Mouse (Mus musculus): Measurements from ENCODE around the gene Slc12a8. TPM values are rescaled to one million over a fixed set of nuclear protein-coding genes. Genes with fewer than 3 reads are reported as not detected.

Gene Slc12a8
- polyA plus RNA-seq, 3 experiments from 2014 or later = 3.4 to 7.0 (median 6.0) TPM

DNA sequence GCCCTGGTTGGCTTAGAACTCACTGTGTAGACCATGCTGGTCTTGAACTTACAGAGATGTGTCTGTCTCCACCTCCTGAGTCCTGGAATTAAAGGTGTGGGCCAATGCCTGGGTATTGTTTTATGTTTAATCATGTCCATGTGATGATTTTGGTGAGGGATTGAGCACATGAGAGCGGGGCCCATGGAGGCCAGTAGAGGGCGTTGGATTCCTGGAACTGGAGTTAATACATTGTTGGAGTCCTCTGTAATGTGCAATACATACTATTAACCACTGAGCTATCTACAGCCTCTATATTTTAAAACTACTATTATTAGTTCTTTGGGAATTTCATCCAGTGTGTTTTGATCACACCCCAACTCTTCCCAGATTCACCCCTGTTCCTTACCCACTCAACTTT lies 27.2 kb downstream of the Slc12a8 start:
- no peak for ATAC-seq

DNA sequence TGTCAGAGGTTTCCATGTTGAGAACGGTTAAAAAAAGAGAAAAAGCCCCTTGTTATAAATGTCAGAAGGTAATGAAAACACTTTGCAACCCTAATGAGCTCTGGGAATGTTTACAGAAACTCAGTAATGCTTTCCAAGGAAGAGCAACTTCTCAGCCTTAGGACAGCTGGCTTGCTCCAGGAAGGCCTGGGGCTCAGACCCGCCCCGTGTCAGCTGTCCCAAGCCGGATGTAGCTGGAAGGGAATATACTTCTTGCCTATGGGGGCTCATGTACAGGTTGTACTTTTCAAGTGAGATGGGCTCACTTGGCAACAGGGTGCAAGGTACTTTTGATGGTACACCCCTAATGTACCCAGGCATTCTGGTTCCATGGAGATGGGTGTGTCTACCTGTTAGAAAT lies 28.4 kb downstream of the Slc12a8 start:
- ATAC-seq = no peak

DNA sequence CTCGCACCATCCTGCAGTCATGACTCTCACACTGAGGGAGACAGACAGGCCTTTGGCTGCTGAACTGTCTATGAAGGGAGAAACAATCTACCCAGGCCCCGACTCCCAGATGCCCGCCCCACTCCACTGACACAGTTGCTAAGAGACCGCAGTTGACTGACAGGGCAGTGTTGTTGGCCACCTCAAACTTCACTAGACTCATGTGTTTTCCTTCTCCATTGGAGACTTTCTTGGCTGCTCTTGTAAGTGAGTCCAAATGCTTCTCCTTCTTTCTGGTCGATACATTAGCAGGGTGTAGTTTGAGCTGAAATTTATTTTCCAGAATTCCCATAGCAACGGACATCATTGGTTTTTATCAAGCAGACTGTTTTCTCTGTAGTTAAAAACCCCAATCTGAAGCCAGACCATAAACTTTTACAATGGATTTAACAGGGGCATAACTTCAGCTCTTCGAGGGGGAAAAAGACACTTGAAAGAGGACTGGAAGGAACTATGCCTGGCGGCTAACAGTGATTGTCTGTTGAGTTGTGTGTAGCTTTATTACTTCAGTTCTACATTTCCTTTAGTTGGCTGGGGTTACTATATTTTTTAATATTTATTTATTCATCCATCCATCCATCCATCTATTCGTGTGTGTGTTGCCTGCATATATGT lies 36.7 kb downstream of the Slc12a8 start:
- ATAC-seq = no peak

DNA sequence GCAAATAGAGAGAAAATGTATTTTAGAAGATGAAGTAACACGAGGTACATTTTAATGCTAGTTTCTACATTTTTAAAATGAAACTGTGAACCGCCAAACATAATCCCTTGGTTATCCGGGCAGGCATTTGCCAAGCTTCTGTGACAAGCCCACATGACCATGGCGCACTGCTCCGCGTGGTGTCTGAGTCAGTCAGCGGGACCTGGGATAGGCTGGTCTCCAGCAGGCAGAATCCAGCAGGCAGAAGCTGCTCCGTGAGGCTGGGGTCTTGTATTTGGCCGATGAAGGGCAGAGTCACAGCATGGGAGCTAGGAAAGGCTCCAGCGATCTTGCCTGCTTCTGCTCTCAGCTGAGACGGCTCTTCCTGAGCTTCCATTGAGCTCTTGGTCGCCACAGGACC lies 41.0 kb downstream of the Slc12a8 start:
- ATAC-seq = no peak

DNA sequence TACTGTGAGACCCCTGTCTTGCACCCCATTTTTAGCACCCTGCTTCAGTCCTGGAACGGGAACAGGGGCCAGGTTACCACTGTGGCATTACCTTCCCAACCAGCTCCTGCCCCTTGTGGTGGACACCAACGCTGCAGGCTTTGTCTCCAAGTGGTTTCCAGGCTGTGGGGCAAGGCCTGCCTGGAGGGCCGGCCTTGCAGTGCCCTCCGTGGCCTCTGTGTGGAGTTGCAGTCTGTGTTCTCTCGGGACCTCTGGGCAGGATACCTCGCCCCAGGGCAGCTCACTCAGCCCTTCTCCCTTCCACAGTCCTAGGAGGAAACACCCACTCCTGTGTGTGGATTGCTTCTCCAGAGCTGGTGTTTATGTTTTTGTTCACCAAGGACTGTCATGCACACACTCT lies 43.2 kb downstream of the Slc12a8 start:
- ATAC-seq = peak; percentile 50

DNA sequence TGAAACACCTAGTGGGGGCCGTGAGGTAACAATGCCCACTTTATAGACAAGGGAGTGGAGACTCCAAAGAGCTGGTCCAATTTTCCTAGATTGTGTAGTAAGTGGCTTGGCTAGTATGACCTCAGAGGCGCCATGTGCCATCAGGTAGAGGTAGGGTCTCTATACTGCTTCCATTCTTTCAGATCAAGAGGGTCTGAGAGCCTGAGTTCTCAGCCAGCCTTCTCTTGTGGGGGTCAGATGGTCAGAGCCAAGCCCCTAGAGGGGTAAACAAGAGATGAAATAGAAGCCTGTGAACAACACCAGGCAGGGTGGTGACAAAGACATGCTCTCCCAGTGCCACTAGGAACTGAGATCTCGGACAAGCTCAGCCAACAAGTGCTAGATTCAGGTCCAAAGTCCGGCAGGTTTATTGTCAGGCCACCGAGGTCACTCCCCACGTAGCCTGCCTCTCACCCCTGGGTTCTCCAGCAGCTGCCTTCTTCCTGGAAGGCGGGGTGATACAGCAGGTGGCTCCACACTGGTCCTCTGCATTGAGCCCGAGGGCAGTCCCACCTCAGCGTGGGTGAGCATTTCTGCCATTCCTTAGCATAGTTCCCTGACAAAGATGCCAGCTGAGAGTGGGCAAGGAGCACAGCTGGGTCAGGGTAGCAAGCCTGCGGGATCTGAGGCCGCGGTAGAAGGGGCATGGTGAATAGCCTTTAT lies 44.3 kb downstream of the Slc12a8 start:
- no peak for ATAC-seq

DNA sequence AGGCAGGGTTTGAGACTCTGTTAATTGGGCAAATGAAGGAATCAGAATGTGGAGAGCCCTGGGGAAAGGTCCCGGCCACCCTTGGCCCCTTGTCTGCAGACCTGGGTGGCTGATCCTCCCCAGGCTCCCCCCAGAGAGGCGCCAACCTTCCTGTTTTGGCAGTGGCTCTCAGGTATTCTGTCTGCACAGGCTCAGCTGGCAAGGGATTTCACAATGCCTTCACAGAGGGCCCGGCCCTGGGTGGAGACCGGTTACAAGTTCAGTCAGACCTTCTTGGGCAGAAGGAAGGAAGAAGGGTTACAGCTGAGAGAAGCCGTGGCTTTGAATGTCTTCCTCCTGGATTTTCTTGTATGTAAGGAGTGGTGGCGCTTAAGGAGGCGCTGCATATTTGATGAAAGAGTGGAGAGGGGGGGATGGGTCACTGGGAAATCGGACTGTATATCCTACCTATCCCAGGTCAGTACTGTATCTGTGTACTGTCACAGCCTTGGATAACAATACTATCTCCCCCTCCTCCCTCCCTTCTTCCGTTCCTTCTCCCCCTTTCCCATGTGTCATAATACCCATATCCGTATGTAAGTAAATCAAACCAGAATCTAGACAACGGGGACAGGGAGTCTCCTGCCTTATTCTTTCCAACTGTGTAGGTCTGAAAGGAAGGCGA lies 45.9 kb downstream of the Slc12a8 start:
- ATAC-seq = no peak

DNA sequence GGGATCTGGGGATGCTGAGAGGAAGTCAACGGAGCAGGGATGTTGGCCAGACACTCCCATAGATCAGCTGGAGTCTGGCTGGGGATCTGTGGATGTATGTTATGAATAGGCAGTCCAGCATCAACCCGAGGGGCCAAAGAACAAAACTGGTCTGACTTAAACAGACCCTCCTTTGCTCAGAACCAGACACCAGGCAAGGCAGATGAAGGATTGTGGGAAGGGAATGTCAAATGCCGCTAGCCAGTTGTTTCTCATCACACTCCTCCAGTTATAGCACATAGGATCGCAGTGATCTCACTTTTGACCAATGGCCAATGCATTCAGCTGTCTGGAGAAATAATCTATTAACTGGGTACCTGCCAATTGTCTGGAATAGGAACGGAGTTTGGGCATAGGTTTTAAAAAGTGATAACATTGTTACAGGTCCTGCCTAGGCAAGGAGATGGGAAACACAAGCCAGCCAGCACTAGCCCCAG lies 46.4 kb downstream of the Slc12a8 start:
- ATAC-seq = no peak

DNA sequence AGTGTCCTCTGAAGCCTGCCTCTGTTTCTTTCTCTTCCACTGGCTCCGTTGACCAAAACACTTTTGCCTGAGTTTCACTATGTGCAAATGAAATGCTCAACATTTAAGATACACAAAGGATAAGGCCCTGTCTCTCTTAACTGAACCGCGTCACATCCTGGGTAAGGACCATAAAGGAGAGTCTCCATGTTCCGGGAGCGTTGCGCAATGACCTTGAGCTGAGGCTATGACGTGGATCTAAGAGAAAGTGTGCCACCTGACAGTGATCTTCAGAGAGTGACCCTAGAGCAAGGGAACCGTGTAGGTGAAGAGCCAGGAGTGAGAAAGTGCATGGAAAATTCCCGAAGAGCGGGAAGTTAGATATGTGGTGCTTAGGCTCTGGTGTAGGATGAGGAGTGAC lies 49.3 kb downstream of the Slc12a8 start:
- no peak for ATAC-seq

DNA sequence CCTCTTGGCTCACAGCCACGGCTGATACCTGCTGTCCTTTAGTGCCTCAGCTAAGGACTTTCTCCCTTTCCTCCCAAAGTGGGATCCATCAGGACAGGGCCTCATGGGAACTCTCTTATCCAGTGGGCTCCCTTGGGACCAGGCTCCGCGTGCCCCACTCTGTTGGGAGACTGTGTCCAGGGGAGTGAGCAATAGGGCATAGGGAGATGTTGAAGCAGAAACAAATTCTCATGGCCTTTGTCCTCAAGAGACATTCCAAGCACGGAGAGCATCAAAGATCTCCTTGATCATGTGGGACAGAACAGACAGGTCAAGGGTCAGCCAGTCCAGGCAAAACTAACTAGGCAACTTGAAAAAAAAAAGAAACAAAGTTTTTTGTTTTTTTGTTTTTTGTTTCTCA lies 50.6 kb downstream of the Slc12a8 start:
- ATAC-seq = no peak

DNA sequence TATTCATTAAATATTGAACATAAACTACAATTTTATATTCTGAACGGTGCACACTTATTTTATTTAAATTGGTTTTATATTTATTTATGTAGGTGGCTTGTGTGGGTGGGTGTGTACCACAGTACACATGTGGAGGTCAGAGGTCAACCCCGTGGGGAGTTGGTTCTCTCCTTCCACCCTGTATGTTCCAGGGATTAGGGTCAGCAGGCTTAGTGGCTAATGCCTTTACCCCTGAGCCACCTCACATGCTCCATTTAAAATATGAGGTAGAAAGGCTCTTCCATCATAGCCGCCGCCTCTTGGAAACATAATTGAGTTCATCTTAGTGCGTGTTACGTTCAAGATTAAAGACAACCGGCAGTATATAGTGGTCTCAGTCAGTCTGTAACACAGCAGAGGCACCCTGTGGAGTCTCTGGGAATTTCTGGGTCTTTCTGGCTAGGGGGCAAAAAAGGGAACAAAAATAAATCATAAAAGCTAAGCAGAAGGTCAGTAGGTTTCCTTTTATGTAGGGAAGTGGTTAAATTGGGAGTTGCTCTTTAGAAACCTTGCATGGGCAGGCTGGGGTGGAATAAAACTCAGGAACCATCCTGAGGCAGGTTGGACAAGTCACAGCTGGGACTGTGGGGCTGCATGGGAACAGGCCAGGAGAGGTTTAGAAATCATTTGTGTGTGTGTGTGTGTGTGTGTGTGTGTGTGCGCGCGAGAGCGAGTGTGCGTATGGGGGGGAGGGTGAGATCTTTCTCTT lies 51.3 kb downstream of the Slc12a8 start:
- no peak for ATAC-seq

DNA sequence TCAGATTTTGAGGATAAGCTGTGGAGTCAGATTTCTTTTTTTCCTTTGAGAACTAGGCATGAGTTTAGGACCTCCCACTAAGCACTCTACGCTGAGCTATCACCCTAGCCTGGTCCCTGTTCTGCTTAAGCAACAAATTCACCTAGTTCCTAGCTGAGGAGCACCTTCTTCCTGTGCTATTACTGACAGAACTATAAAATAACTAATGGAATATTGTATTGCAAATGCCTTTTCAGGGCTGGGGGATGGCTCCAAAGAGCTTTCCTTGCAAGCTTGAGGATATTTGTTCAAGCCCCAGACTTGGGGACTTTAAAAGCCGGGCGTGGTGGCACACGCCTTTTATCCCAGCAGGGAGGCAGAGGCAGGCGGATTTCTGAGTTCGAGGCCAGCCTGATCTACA lies 55.5 kb downstream of the Slc12a8 start:
- ATAC-seq = no peak

DNA sequence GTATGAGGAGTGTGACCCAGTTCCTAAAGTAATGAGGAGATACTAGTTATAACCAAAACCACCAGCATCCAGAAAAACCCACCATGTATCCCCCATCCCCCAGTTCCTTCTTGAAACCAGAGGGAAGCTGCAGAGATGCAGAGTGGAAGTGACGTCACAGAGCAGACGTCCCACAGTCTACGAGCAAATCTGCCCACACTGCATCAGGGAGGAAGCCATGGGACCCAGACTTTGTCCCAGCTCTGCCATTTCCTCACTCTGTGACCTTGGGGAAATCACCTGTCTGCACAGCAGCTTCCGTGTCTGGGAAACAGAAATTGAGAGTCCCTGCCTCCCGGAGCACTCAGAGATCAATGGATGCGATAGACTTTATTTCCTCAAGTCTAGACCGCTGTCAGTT lies 56.6 kb downstream of the Slc12a8 start:
- ATAC-seq = peak; percentile 99

DNA sequence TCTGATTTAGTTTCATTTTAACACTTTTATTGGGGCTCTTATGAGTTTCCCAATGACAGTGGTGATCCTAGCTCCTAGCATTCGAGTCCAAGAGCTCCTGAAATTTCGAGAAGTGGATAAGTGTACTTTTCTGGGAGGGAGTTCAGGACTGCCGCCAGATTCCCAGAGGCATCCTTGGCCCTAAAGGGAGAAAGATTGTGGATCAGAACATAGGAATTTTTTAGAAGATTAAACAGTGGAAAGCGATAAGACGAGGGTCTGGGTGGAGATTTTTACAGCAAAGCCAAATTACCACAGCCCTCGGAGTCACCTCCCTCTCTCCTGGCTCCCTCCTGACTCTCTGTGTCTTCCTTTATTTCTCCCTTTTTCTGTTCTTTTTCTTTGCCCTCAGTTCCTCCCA lies 58.6 kb downstream of the Slc12a8 start:
- no peak for ATAC-seq

DNA sequence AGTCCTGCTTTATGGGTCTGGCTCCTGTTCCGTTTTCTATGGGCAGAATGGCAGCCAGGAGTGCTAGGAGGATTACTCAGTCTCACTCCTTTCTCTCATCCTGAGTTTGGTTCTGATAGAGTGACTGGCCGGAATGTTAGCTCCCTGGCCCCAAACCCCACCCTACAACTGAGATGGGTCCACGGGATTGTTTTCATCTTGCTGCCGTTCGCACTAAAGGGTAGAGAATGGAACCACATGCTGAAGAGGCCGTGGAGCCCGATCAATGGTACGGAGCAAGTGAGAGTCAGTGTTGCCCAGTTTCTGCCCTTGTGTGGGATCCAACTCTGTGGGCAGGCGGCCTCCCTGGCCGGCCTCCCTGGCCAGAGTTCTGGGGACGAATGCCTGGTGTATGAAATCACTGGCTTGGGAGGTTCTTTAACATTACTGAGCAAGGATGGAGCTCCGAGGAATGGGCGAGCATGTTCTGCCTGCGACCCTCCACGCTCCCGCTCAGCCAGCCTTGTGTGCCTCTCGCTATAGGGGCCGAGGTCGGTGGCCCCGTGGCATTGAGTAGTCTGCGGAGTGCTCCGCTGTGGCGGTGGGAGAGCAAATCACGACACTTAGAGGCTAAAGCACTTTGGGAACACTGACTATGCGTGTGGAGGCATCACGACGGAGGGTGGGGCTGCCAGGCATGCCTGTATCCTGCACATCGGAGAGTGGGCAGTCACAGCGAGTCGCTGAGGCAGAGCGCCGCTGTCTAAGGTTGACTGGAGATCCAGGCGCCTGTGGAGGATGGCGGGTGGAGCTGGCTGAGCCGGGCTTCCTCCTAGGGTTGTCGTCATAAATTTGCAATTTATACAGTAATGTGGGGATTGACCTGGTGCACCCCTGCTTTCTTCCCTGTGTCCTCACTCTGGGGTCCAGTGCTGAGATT lies 59.4 kb downstream of the Slc12a8 start:
- no peak for ATAC-seq

DNA sequence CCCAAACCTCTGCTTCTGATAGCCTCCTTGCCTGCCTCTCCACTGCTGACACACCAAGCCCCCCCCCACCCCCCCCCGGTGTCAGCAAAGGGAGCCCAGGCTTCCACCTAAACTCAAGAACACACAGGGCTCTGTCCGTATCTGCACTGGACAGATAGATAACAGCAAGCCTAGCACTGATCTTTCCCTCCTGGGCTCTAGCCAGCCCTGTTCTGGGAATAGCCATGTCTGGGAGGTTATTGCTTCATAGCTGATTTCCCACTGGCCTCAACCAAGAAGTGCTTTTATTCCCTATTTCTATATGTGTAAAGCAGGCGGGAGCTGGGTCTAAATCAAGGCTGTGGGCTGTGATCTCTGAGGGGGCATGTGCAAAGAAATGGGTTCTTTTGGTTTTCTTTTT lies 61.3 kb downstream of the Slc12a8 start:
- ATAC-seq = no peak

DNA sequence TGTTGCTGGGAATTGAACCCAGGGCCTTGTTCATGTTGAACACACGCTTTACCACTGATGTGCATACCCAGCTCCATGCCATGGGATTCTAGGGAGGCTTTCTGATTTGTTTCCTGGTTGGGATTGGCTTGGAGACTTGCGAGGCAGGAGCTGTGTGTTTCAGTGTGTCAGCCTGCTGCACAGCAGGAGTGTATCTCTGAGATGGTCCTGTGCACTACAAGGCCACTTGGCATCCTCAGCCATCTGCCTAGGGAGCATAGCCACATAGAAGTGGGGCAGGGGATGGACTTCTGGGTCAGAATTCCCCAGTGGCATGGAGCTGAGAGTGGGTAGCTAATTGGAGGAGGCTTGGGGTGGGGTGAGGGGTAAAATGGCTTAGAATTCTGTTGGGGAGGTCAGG lies 63.2 kb downstream of the Slc12a8 start:
- ATAC-seq = no peak

DNA sequence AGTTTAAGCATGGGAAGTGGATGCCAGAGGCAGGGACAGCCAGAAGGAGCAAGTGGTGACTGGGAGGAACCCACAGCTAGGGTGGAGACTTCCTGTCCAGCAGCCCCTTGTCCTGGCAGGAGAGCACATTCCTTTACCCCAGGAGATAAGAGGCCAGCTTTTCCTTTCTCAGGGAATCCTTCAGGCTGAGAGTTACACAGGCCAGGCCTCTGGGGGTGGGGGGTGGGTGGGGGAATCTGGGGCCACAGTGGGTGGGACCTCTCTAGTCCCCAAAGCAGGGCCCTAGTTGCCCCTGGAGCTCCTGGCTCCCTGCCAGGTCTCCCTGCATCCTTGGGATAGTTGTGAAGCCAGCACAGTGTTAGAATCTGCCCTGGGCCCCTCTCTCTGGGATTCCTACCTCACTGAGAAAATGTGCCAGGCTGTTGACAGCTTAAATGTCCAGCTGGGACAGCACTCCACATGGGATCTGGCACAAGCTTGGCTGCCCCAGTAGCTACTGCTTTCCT lies 63.7 kb downstream of the Slc12a8 start:
- no peak for ATAC-seq

DNA sequence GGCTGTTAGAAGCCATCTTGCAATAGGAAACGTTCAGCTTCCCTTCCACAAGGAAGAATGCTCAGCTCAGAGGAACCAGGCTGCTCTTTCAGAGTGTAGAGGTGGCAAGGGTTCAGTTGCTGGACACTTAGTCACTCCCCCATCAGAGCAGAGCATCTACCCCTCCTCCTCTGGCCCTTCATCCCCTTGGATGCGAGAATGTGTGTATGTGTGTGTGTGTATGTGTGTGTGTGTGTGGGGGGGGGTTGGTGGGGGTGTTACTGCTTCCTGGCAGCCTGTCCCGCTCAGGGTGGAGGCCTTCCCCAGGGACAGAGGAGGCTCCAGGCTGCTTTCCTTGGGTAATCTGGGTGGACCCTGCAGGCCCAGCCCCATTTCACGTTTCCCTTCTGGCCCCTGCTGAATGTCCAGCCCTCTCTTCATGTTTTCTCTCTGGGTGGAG lies 64.6 kb downstream of the Slc12a8 start:
- ATAC-seq = no peak

DNA sequence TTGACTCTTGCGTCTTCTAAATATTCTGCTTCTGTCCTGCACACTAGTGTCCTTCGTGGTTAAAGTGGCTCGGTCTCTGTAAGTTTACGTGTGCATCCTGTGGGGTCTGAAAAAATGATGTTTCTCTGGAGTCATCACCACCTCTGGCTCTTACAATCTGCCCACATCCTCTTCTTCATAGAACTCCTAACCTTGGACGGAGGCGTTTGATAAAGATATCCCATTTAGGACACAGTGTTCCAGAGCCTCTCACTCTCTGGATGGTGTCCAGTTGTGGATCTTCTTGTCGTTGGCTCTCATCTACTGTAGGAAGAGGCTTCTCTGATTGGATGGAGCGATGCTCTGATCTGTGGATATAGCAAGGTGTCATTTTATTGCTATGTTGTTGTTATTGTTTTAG lies 65.4 kb downstream of the Slc12a8 start:
- no peak for ATAC-seq

DNA sequence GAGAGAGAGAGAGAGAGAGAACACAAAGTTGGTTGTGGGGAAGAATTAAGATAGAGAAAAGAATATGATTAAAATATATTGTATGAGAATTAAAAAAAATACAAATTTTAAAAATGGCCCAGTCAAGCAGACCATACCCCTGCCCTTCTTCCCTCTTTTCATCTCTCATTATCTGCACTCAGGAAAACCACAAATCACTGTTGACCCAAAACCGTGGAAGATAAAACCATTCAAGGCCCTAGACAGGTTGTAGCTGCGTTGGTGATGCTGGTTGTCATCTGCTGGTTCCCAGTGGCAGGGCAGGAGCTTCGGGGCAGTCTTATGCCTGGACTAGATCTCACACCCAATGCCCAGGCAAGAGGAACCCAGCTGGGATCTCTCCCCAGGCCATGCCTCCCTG lies 66.2 kb downstream of the Slc12a8 start:
- peak; percentile 1 for ATAC-seq
